Mouse (Mus musculus): ENCODE measurements around the gene Fkbp5.
A peak's percentile ranks its signal among the peaks of the same experiment; 100 is the strongest.
"Not testable (repeated sequence)": the region's sequence is repeated elsewhere in the genome, so short reads cannot be mapped to it uniquely, and the experiment has no call there.

Fkbp5 gene

GRCm38 (mm10) chr17:28369056-28369455 lies 148.3 kb downstream of the Fkbp5 start:
- DNase-seq = no peak

- peak; percentile 87 to 92 for DNase-seq
These were observed 148.9 kb downstream of the Fkbp5 start for GRCm38 (mm10) chr17:28368449-28368848.

- DNase-seq = no peak
These were observed 152.2 kb downstream of the Fkbp5 start, which contains the start of gene Tulp1 for GRCm38 (mm10) chr17:28365122-28365521. Gene Tulp1 (minus strand): TSS chr17:28365222.

- no peak for DNase-seq
These were observed 153.8 kb downstream of the Fkbp5 start for GRCm38 (mm10) chr17:28363507-28363906.

- no peak for DNase-seq
These were observed 154.6 kb downstream of the Fkbp5 start for GRCm38 (mm10) chr17:28362653-28363292.

GRCm38 (mm10) chr17:28361921-28362652 lies 155.2 kb downstream of the Fkbp5 start:
- DNase-seq = no peak

GRCm38 (mm10) chr17:28360531-28361277 lies 156.6 kb downstream of the Fkbp5 start:
- DNase-seq = no peak

GRCm38 (mm10) chr17:28358576-28359261 lies 158.6 kb downstream of the Fkbp5 start:
- DNase-seq = not testable (repeated sequence)

GRCm38 (mm10) chr17:28355871-28356270 lies 161.5 kb downstream of the Fkbp5 start:
- no peak for DNase-seq

- no peak for DNase-seq
These were observed 165.3 kb downstream of the Fkbp5 start for GRCm38 (mm10) chr17:28352018-28352417.

- peak in 1 of 2 experiments; percentile 56 for DNase-seq
These were observed 165.9 kb downstream of the Fkbp5 start for GRCm38 (mm10) chr17:28351353-28351890.

- DNase-seq = peak; percentile 84 to 91
These were observed 166.6 kb downstream of the Fkbp5 start, which contains the start of gene Tead3 for GRCm38 (mm10) chr17:28350466-28351352. Gene Tead3 (minus strand): TSS chr17:28350817.

GRCm38 (mm10) chr17:28349901-28350465 lies 167.3 kb downstream of the Fkbp5 start:
- DNase-seq = peak; percentile 65 to 91

GRCm38 (mm10) chr17:28349264-28349880 lies 168.0 kb downstream of the Fkbp5 start:
- peak in 1 of 2 experiments; percentile 58 for DNase-seq

Data from kidney, postnatal 25 days (tissue).